Mouse (Mus musculus): ENCODE results near the gene Cacna1a. TPM values are rescaled to one million over a fixed set of nuclear protein-coding genes. Genes with fewer than 3 reads are reported as not detected.
A peak's percentile ranks its signal among the peaks of the same experiment; 100 is the strongest.

Cacna1a gene
- polyA plus RNA-seq, 1 experiment, result 30.0 TPM

DNA sequence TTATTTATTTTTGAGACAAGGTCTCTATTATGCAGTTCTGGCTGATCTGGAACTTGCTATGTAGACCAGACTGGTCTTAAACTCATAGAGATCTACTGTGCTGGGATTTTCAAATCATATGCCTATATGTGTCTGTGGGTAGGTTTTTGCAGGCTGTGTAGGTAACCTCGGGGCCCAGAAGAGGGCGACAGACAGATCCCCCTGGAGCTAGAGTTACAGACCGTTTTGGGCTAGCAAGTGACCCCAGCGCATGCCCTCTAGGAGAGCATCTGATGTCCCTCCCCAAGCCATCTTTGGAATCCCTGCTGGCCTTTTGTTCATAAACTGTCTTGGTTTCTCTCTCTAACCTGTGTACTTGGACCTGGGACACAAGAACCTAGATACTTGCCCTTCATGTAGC is 266.4 kb downstream of the Cacna1a start:
- H3K4me1 ChIP-seq (ENCODE audit: control insufficient read depth, insufficient read depth, insufficient read length, low read length), result peaks cover 3% of the 10 kb centered on the region; the same call in 1 of the 2 replicates
- no peak overlapping the region for H3K27ac ChIP-seq (replicated peaks; ENCODE audit: low read depth, low read length)
- no peak overlapping the region for H3K4me3 ChIP-seq (ENCODE audit: insufficient read depth, low read depth, low read length)

DNA sequence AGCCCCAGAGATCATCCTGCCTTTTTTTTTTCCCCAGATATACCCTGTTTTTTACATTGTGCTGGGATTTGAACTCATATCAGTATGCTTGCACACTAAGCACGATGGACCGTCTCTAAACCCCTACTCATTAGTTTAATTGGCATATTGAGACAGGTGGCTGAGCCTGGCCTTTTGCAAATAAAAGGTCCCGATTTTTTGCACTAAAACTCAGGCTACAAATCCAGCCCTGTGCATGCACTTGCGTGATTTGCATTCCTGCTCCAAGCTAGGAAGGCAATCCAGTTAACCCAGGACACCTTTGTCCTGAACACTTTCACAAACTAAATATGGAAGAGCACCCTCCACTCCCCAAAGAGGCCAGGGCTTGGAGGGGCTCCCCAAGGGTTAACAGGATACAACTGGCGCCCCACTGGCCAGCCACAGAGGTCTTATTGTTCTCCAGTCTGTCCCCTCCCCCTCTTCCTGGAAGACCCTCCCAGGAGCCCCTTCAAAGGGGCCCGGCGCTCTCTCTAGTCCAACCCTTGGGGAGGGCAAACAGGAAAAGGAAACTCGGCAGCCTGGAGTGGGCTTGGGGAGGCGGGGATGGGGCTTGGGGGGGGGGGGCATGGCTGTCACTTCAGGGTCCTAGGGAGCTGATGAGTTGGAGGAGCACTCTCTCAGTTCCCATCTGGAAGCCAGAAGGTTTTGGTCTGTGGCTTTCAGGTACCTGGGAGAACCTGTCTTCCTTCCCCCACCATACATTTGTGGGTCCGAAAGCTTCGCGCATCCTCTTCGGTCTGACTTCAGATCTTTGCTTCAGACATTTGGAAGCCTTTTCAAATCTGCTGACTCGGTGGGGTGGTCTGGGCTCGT is 267.3 kb downstream of the Cacna1a start:
- H3K27ac ChIP-seq (replicated peaks; ENCODE audit: low read depth, low read length), result peak overlapping the region; percentile 88
- peak overlapping the region; percentile 59 for H3K4me3 ChIP-seq (ENCODE audit: insufficient read depth, low read depth, low read length)
- peaks cover 3% of the 10 kb centered on the region; the same call in 1 of the 2 replicates for H3K4me1 ChIP-seq (ENCODE audit: control insufficient read depth, insufficient read depth, insufficient read length, low read length)

GRCm38 (mm10) chr8:84656191-84656525 is 267.9 kb downstream of the Cacna1a start:
- Histone ChIP-seq H3K4me1 (ENCODE audit: control insufficient read depth, insufficient read depth, insufficient read length, low read length) (peaks cover 3% of the 10 kb centered on the region; the same call in 1 of the 2 replicates), H3K27ac (replicated peaks; ENCODE audit: low read depth, low read length) (peak overlapping the region; percentile 88), H3K4me3 (ENCODE audit: insufficient read depth, low read depth, low read length) (peak overlapping the region; percentile 59)

GRCm38 (mm10) chr8:84656641-84657126 is 268.4 kb downstream of the Cacna1a start:
- Histone ChIP-seq H3K4me3 (ENCODE audit: insufficient read depth, low read depth, low read length) (peak overlapping the region; percentile 59), H3K4me1 (ENCODE audit: control insufficient read depth, insufficient read depth, insufficient read length, low read length) (peaks cover 3% of the 10 kb centered on the region; the same call in 1 of the 2 replicates)

DNA sequence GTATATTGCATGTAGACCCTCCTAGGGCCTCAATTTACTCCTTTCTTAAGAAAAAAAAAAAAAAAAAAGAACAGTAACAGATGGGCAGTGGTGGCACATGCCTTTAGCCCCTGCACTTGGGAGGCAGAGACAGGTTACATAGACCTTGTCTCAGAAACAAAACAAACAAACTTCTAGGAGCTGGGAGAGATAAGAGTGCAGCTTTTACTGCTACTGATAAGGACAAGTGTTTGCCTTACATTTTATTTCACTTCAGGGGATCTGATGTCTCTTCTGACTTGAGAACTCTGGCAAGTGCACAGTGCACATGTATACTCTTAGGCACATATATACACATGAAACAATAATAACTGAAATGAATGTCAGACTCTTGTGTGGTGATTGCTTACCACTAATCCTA is 269.0 kb downstream of the Cacna1a start:
- H3K4me1 ChIP-seq (ENCODE audit: control insufficient read depth, insufficient read depth, insufficient read length, low read length), result peaks cover 3% of the 10 kb centered on the region; the same call in 1 of the 2 replicates
- no peak overlapping the region for H3K4me3 ChIP-seq (ENCODE audit: insufficient read depth, low read depth, low read length)
- peak overlapping the region; percentile 37 for H3K27ac ChIP-seq (replicated peaks; ENCODE audit: low read depth, low read length)

More at GRCm38 (mm10) chr8:84656641-84657126, 268.4 kb downstream of the Cacna1a start:
- peak overlapping the region; percentile 88 for H3K27ac ChIP-seq (replicated peaks; ENCODE audit: low read depth, low read length)

- H3K4me3 ChIP-seq (ENCODE audit: insufficient read depth, low read depth, low read length), result no peak overlapping the region
- H3K27ac ChIP-seq (replicated peaks; ENCODE audit: low read depth, low read length), result peak overlapping the region; percentile 37
- H3K4me1 ChIP-seq (ENCODE audit: control insufficient read depth, insufficient read depth, insufficient read length, low read length), result peaks cover 3% of the 10 kb centered on the region; the same call in 1 of the 2 replicates
Measured at GRCm38 (mm10) chr8:84657680-84658079, 269.4 kb downstream of the Cacna1a start.

DNA sequence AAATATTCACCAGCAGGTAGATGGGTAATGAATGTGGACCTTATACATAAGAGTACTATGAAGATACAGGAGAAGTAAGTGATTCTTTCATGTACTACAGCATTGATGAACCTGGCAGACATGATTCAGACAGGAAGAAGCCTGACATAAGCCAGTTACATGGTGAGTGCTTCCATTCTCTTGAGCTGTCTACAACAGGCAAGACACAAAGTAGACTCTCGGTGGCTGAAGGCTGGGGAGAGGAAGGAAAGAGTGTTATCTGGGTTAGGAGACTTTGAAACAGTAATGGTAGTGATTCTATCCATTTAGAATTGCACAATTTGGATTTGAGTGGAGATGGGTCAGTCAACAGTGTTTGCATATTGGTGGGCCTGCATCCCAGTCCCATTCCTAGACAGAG is 270.7 kb downstream of the Cacna1a start:
- no peak overlapping the region for H3K4me3 ChIP-seq (ENCODE audit: insufficient read depth, low read depth, low read length)
- H3K4me1 ChIP-seq (ENCODE audit: control insufficient read depth, insufficient read depth, insufficient read length, low read length), result peaks cover 3% of the 10 kb centered on the region; the same call in 1 of the 2 replicates
- peak overlapping the region; percentile 98 for H3K27ac ChIP-seq (replicated peaks; ENCODE audit: low read depth, low read length)

- H3K4me1 ChIP-seq (ENCODE audit: control insufficient read depth, insufficient read depth, insufficient read length, low read length), result peaks cover 3% of the 10 kb centered on the region; the same call in 1 of the 2 replicates
- H3K4me3 ChIP-seq (ENCODE audit: insufficient read depth, low read depth, low read length), result peak overlapping the region; percentile 74
- H3K27ac ChIP-seq (replicated peaks; ENCODE audit: low read depth, low read length), result peak overlapping the region; percentile 98
Measured at GRCm38 (mm10) chr8:84659936-84660818, 271.9 kb downstream of the Cacna1a start.

- peak overlapping the region; percentile 74 for H3K4me3 ChIP-seq (ENCODE audit: insufficient read depth, low read depth, low read length)
- H3K27ac ChIP-seq (replicated peaks; ENCODE audit: low read depth, low read length), result peak overlapping the region; percentile 98
- H3K4me1 ChIP-seq (ENCODE audit: control insufficient read depth, insufficient read depth, insufficient read length, low read length), result peaks cover 3% of the 10 kb centered on the region
Measured at GRCm38 (mm10) chr8:84660819-84661457, 272.7 kb downstream of the Cacna1a start.

DNA sequence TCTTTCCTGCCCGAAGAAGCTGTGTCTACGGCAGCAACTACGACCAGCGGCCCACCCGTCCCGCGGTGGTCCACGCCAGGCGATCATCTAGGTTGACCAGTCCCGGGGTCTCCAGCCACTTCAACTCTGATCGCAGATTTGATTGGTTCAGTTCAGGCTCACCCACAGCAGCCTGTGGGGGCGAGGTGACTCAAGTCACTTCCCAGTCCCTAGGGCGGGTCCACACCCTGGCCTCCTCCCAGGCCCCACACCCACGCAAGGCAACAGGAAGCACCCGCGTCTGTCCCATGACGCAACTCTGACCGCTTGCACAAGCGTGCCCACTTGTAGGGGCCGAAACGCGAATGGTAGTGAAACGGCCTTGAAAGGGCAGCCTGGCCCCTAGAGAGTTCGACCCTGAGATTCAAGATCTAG is 273.2 kb downstream of the Cacna1a start:
- H3K4me1 ChIP-seq (ENCODE audit: control insufficient read depth, insufficient read depth, insufficient read length, low read length), result peaks cover 3% of the 10 kb centered on the region; the same call in 1 of the 2 replicates
- H3K4me3 ChIP-seq (ENCODE audit: insufficient read depth, low read depth, low read length), result peak overlapping the region; percentile 74
- peak overlapping the region; percentile 98 for H3K27ac ChIP-seq (replicated peaks; ENCODE audit: low read depth, low read length)

DNA sequence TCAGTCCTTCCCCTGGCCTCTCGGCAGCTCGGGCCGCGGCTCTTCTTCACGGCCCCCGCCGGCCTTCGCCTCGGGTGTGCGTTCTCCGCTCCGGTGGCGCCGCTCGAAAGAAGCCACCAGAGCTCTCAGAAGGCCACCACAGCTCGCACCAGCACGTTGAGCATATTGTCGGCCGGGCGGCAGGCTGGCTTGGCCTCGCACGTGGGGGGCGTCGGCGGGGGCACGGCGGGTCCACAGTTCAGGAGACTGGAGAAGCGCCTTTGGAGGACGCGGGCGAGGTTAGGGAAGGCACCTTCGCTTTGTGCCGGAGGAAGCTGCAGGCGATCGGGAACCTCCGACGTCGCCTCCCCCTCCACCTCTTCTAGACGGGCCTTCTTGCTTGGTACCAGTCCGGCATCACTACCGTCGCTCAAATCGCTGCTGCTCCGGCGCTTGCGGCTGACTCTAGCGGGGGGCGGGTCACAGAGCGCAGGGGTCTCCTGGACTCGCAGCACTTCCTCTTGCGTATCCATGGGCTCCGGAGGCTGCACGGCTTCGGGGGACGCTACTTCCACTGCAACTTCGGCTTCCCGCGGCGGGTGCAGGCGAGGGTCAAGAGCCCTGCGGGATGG is 273.8 kb downstream of the Cacna1a start:
- Histone ChIP-seq H3K27ac (replicated peaks; ENCODE audit: low read depth, low read length) (peak overlapping the region; percentile 98), H3K4me3 (ENCODE audit: insufficient read depth, low read depth, low read length) (peak overlapping the region; percentile 74), H3K4me1 (ENCODE audit: control insufficient read depth, insufficient read depth, insufficient read length, low read length) (peaks cover 3% of the 10 kb centered on the region; the same call in 1 of the 2 replicates)

DNA sequence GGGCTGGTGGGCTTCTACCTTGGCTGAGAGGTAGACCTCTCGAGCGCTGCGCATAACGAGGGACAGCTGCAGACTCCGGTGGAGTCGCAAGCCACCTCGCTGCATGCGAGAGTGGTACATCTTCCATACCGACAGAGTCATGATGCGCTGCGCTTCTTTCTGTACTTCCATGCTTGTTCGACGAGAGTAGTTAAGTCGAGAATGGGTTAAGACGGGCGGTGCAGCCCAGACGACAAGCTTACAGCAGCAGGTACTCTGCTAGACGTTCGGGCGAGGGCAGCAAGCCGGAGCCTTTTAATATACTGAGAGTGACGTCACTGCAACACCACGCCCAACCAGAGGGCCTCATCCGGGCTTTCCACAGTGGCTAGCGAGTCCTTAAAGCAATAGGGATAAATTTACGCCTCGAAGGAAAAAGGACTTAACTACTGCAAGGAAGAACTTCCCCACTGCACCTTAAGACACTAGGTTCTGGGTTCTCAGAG is 274.4 kb downstream of the Cacna1a start, which contains the start of gene Ier2:
Gene Ier2, minus strand, starts transcription at position 272 of the 485 bp plus-strand sequence.
- H3K4me3 ChIP-seq (ENCODE audit: insufficient read depth, low read depth, low read length), result peak within 1 kb of the TSS; percentile 74
- H3K4me1 ChIP-seq (ENCODE audit: control insufficient read depth, insufficient read depth, insufficient read length, low read length), result peaks cover 3% of the 10 kb centered on the region; the same call in 1 of the 2 replicates
- H3K27ac ChIP-seq (replicated peaks; ENCODE audit: low read depth, low read length), result peak within 1 kb of the TSS; percentile 98

- Histone ChIP-seq H3K4me1 (ENCODE audit: control insufficient read depth, insufficient read depth, insufficient read length, low read length) (peaks cover 3% of the 10 kb centered on the region; the same call in 1 of the 2 replicates), H3K27ac (replicated peaks; ENCODE audit: low read depth, low read length) (peak overlapping the region; percentile 97), H3K4me3 (ENCODE audit: insufficient read depth, low read depth, low read length) (peak overlapping the region; percentile 83)
Measured at GRCm38 (mm10) chr8:84663483-84664327, 275.5 kb downstream of the Cacna1a start.

All from brown adipose tissue, adult 24 weeks (tissue).